Mouse (Mus musculus) bone marrow macrophage, adult 2 months (primary cell): ENCODE data around the gene Hsf5.

Experiments used
- CTCF ChIP-seq: IDR thresholded peaks from 2 replicates; pipeline ENCODE4 v1.5.1; 2012; ENCODE audit warnings: low read depth, mild to moderate bottlenecking, low read length, moderate library complexity
- POLR2A ChIP-seq: IDR thresholded peaks from 2 replicates; pipeline ENCODE4 v1.6.1; 2012; ENCODE audit warnings: mild to moderate bottlenecking, low read depth, low read length, borderline replicate concordance

- TF ChIP-seq CTCF (no peak), POLR2A (no peak)
Measured at GRCm38 (mm10) chr11:87611547-87611946, 5.4 kb upstream of the Hsf5 start.
